Mouse (Mus musculus) mouse trophoblast stem cell (cell line): ENCODE results near the gene Rasa2.
"Not testable (repeated sequence)": the region's sequence is repeated elsewhere in the genome, so short reads cannot be mapped to it uniquely, and the experiment has no call there.

ENCODE experiments used
- in situ Hi-C, 2 experiments: fragments of 300-500 bp; cut with MseI, MboI; formaldehyde crosslinking; loops; 2 replicates in 1 of 2; 3 replicates in 1 of 2; pipeline ENCODE4 v1.15.1; 2025

The Rasa2 gene

GRCm38 (mm10) chr9:96644002-96644401 is 12.6 kb upstream of the Rasa2 start:
- in situ Hi-C loops, result not testable (repeated sequence)

- in situ Hi-C loops, result no loop called here
These were observed 8.0 kb upstream of the Rasa2 start for GRCm38 (mm10) chr9:96639451-96639850.

- in situ Hi-C loops, result no loop called here
These were observed 7.1 kb upstream of the Rasa2 start for GRCm38 (mm10) chr9:96638508-96638907.

- in situ Hi-C loops, result no loop called here
These were observed 5.7 kb upstream of the Rasa2 start for GRCm38 (mm10) chr9:96637157-96637548.

GRCm38 (mm10) chr9:96636423-96637156 is 5.2 kb upstream of the Rasa2 start:
- in situ Hi-C loops, result no loop called here

GRCm38 (mm10) chr9:96635899-96636298 is 4.5 kb upstream of the Rasa2 start:
- in situ Hi-C loops, result no loop called here

- in situ Hi-C loops, result no loop called here
These were observed 3.8 kb upstream of the Rasa2 start for GRCm38 (mm10) chr9:96635176-96635575.

- in situ Hi-C loops, result no loop called here
These were observed 2.4 kb upstream of the Rasa2 start for GRCm38 (mm10) chr9:96633771-96634170.

- in situ Hi-C loops, result no loop called here
These were observed 1.3 kb upstream of the Rasa2 start for GRCm38 (mm10) chr9:96632756-96633155.

- in situ Hi-C loops, result no loop called here
These were observed 765 bp upstream of the Rasa2 start for GRCm38 (mm10) chr9:96632073-96632690.

- in situ Hi-C loops, result no loop called here
These were observed 637 bp downstream of the Rasa2 start for GRCm38 (mm10) chr9:96630571-96631388.

GRCm38 (mm10) chr9:96629151-96629550 is 2.3 kb downstream of the Rasa2 start:
- in situ Hi-C loops, result no loop called here

GRCm38 (mm10) chr9:96627557-96628085 is 3.8 kb downstream of the Rasa2 start:
- in situ Hi-C loops, result no loop called here

- in situ Hi-C loops, result no loop called here
These were observed 4.4 kb downstream of the Rasa2 start for GRCm38 (mm10) chr9:96627042-96627441.

- in situ Hi-C loops, result no loop called here
These were observed 12.8 kb downstream of the Rasa2 start for GRCm38 (mm10) chr9:96618448-96619176.

GRCm38 (mm10) chr9:96612297-96612696 is 19.1 kb downstream of the Rasa2 start:
- in situ Hi-C loops, result no loop called here

- in situ Hi-C loops, result no loop called here
These were observed 19.6 kb downstream of the Rasa2 start for GRCm38 (mm10) chr9:96611693-96612293.

GRCm38 (mm10) chr9:96610813-96611212 is 20.6 kb downstream of the Rasa2 start:
- in situ Hi-C loops, result no loop called here

GRCm38 (mm10) chr9:96603416-96603815 is 28.0 kb downstream of the Rasa2 start:
- in situ Hi-C loops, result no loop called here

- in situ Hi-C loops, result no loop called here
These were observed 33.5 kb downstream of the Rasa2 start for GRCm38 (mm10) chr9:96597899-96598298.
